Mouse (Mus musculus) gastrocnemius, postnatal 25 days (tissue): ENCODE results near the gene Fam166b. TPM values are rescaled to one million over a fixed set of nuclear protein-coding genes. Genes with fewer than 3 reads are reported as not detected.

ENCODE experiments used
- DNase-seq: peaks from one replicate; pipeline ENCODE4 v3.0.0; 2022
- long read RNA-seq, 2 experiments: library from polyadenylated mRNA; stranded (forward); transcript quantifications; one replicate each; pipeline ENCODE4 v2.0.0; 2021
- total RNA-seq, 2 experiments: library from RNA; stranded (reverse); gene quantifications; 1 replicate in 1 of 2; 2 replicates in 1 of 2; pipeline ENCODE4 v1.2.3; 2021

Gene Fam166b
- total RNA-seq, result not detected
- long read RNA-seq, experiment 1, result 0 reads
- long read RNA-seq, experiment 2, result 0 reads

GRCm38 (mm10) chr4:43428946-43429345 lies at the start of gene Fam166b:
TSS of gene Fam166b (minus strand) at chr4:43429134.
- DNase-seq, result no peak

GRCm38 (mm10) chr4:43478534-43478858 lies 49.6 kb upstream of the Fam166b start:
- DNase-seq, result no peak

GRCm38 (mm10) chr4:43477857-43478533 lies 49.1 kb upstream of the Fam166b start:
- peak; percentile 86 for DNase-seq

- DNase-seq, result no peak
Observed at GRCm38 (mm10) chr4:43476604-43477003, 47.7 kb upstream of the Fam166b start.

GRCm38 (mm10) chr4:43473636-43474035 lies 44.7 kb upstream of the Fam166b start:
- DNase-seq, result no peak

GRCm38 (mm10) chr4:43470301-43470700 lies 41.4 kb upstream of the Fam166b start:
- DNase-seq, result no peak

GRCm38 (mm10) chr4:43466872-43467271 lies 37.9 kb upstream of the Fam166b start:
- DNase-seq, result no peak

GRCm38 (mm10) chr4:43465935-43466334 lies 37.0 kb upstream of the Fam166b start:
- DNase-seq, result no peak

GRCm38 (mm10) chr4:43463102-43463501 lies 34.2 kb upstream of the Fam166b start:
- no peak for DNase-seq

GRCm38 (mm10) chr4:43457124-43457523 lies 28.2 kb upstream of the Fam166b start:
- no peak for DNase-seq

- no peak for DNase-seq
Observed at GRCm38 (mm10) chr4:43456470-43456869, 27.5 kb upstream of the Fam166b start.

GRCm38 (mm10) chr4:43454041-43454836 lies 25.3 kb upstream of the Fam166b start, which contains the start of gene Cd72:
TSS of gene Cd72 (minus strand) at chr4:43454628.
- DNase-seq, result no peak

GRCm38 (mm10) chr4:43453413-43453812 lies 24.5 kb upstream of the Fam166b start:
- DNase-seq, result no peak

GRCm38 (mm10) chr4:43452315-43452714 lies 23.4 kb upstream of the Fam166b start:
- no peak for DNase-seq

- no peak for DNase-seq
Observed at GRCm38 (mm10) chr4:43448554-43448953, 19.6 kb upstream of the Fam166b start.

- DNase-seq, result peak; percentile 71
Observed at GRCm38 (mm10) chr4:43447251-43447650, 18.3 kb upstream of the Fam166b start.

- DNase-seq, result no peak
Observed at GRCm38 (mm10) chr4:43443511-43443910, 14.6 kb upstream of the Fam166b start.

- DNase-seq, result peak; percentile 71
Observed at GRCm38 (mm10) chr4:43442456-43443361, 13.8 kb upstream of the Fam166b start.

GRCm38 (mm10) chr4:43442044-43442443 lies 13.1 kb upstream of the Fam166b start:
- peak; percentile 97 for DNase-seq

GRCm38 (mm10) chr4:43441639-43442038 lies 12.7 kb upstream of the Fam166b start, which contains the start of gene Tesk1:
TSS of gene Tesk1 (plus strand) at chr4:43441939.
- DNase-seq, result no peak

GRCm38 (mm10) chr4:43432832-43433231 lies 3.9 kb upstream of the Fam166b start:
- no peak for DNase-seq

GRCm38 (mm10) chr4:43431690-43432089 lies 2.8 kb upstream of the Fam166b start:
- DNase-seq, result no peak
